Mouse (Mus musculus): ENCODE data around the gene Nexn.

GRCm38 (mm10) chr3:152293530-152294181 lies 27.5 kb upstream of the Nexn start:
- TF ChIP-seq CTCF (IDR thresholded peaks at IDR 0.05; ENCODE audit: extremely low read depth, insufficient read depth, low read length) (no peak), POLR2A (IDR thresholded peaks at IDR 0.05; ENCODE audit: extremely low read depth, insufficient read depth, low read length) (no peak)
